Mouse (Mus musculus) subcutaneous adipose tissue, adult 2 months (tissue): ENCODE results near the gene Adam34. TPM values are rescaled to one million over a fixed set of nuclear protein-coding genes. Genes with fewer than 3 reads are reported as not detected.

Source experiments
- polyA plus RNA-seq: library from polyadenylated mRNA; depleted of rRNA; stranded (reverse); fragments of >200 nt; gene quantifications from 2 replicates; pipeline ENCODE4 v1.2.3, GENCODE M21; 2012; ENCODE audit warnings: low replicate concordance; rRNA removed

Adam34 gene
- not detected in 2 replicates for polyA plus RNA-seq

GRCm38 (mm10) chr8:43709949-43710348, at the start of gene Adam34:
Adam34 (minus strand) TSS chr8:43710049.

GRCm38 (mm10) chr8:43627176-43627575, 82.7 kb downstream of the Adam34 start, which contains the start of gene Gm5346:
Gm5346 (minus strand) TSS chr8:43627276.

Other genes starting within 250 kb of the Adam34 start
- gene Adam26b, start 181.9 kb downstream of the Adam34 start, polyA plus RNA-seq: not detected in 2 replicates
- gene Adam26a, start 133.3 kb downstream of the Adam34 start, polyA plus RNA-seq: not detected in 2 replicates
- gene Gm5346, start 82.8 kb downstream of the Adam34 start, polyA plus RNA-seq: not detected in 2 replicates